Mouse (Mus musculus) forebrain, postnatal 0 days (tissue): Measurements from ENCODE around the gene Dnm1. TPM values are rescaled to one million over a fixed set of nuclear protein-coding genes. Genes with fewer than 3 reads are reported as not detected.
A peak's percentile ranks its signal among the peaks of the same experiment; 100 is the strongest.

Experiments
- ATAC-seq: fragments of 200-750 bp; cut with Nextera tagmentation; 2 replicates; pipeline ENCODE4 v1.8.0; 2017; ENCODE audit warnings: mild to moderate bottlenecking, moderate library complexity
- DNase-seq: peaks from one replicate; pipeline ENCODE4 v3.0.0-alpha.2; 2015
- H3K27ac ChIP-seq: fragments of 300-500 bp; sonication (generic); 2 replicates; pipeline ENCODE4 v1.5.1; 2014; ENCODE audit warnings: low read depth, mild to moderate bottlenecking, antibody characterized with exemption, low read length, moderate library complexity, mixed read lengths
- H3K27me3 ChIP-seq: fragments of 300-500 bp; sonication (generic); 2 replicates; pipeline ENCODE4 v1.6.1; 2014; ENCODE audit warnings: mild to moderate bottlenecking, low read length, mixed read lengths; ENCODE audit not compliant: insufficient read depth
- H3K36me3 ChIP-seq: fragments of 300-500 bp; sonication (generic); 2 replicates; pipeline ENCODE4 v1.6.1; 2014; ENCODE audit warnings: mild to moderate bottlenecking, moderate library complexity; ENCODE audit not compliant: insufficient read depth
- H3K4me1 ChIP-seq: fragments of 300-500 bp; sonication (generic); 2 replicates; pipeline ENCODE4 v1.6.1; 2014; ENCODE audit warnings: antibody characterized with exemption; ENCODE audit not compliant: insufficient read depth
- H3K4me2 ChIP-seq: fragments of 300-500 bp; sonication (generic); 2 replicates; pipeline ENCODE4 v1.6.1; 2014; ENCODE audit warnings: low read depth, mild to moderate bottlenecking, moderate library complexity
- H3K4me3 ChIP-seq: fragments of 300-500 bp; sonication (generic); 2 replicates; pipeline ENCODE4 v1.5.1; 2014; ENCODE audit warnings: low read depth, low read length, mixed read lengths
- H3K9ac ChIP-seq: fragments of 300-500 bp; sonication (generic); 2 replicates; pipeline ENCODE4 v1.6.1; 2014; ENCODE audit warnings: mild to moderate bottlenecking
- H3K9me3 ChIP-seq: fragments of 300-500 bp; sonication (generic); 2 replicates; pipeline ENCODE4 v1.6.1; 2016; ENCODE audit warnings: low read length
- CTCF ChIP-seq: sonication (generic); IDR thresholded peaks from 2 replicates; pipeline ENCODE4 v1.5.1; 2016; ENCODE audit warnings: antibody characterized with exemption, control low read depth, low read depth
- WGBS: fragments of 180-500 bp; shearing (Covaris S2); extraction: QIAGEN DNeasy Blood & Tissue Kit; methylation state at CpG from one replicate; pipeline ENCODE4 v1.1.7; 2014; 5-methylcytosine and 5-hydroxymethylcytosine counted together
- microRNA-seq, 2 experiments: library from miRNA; unstranded; fragments of <30 nt; microRNA quantifications; one replicate each; pipeline ENCODE4; 2016
- polyA plus RNA-seq: library from polyadenylated mRNA; unstranded; fragments of >200 nt; fragmentation: Nextera tagmentation; extraction: Ambion mirVana; gene quantifications from 2 replicates; pipeline ENCODE4 v1.2.1, GENCODE M21; 2015
- total RNA-seq: library from RNA; depleted of rRNA; stranded (reverse); fragments of >200 nt; gene quantifications from 2 replicates; pipeline ENCODE4 v1.2.3, GENCODE M21; 2014; rRNA removed

The Dnm1 gene
- total and polyA plus RNA-seq, 2 experiments from 2014 or later = 71.6 to 106 TPM

GRCm38 (mm10) chr2:32275823-32276222, 77.3 kb downstream of the Dnm1 start:
- H3K4me2 ChIP-seq = no peak overlapping the region
- TF ChIP-seq CTCF = no peak
- peaks cover 34% of the 10 kb centered on the region for H3K36me3 ChIP-seq
- H3K9me3 ChIP-seq = no peaks in the 10 kb centered on the region
- H3K27ac ChIP-seq = no peak overlapping the region
- no peaks in the 10 kb centered on the region for H3K27me3 ChIP-seq
- DNase-seq (no peak), ATAC-seq (no peak)
- H3K4me1 ChIP-seq = no peaks in the 10 kb centered on the region
- H3K9ac ChIP-seq = no peak overlapping the region
- H3K4me3 ChIP-seq = no peak overlapping the region
- WGBS = 78% methylated on average over 3 of the region's 3 CpGs

GRCm38 (mm10) chr2:32260635-32261034, 92.5 kb downstream of the Dnm1 start:
- Histone ChIP-seq H3K36me3 (peaks cover 20% of the 10 kb centered on the region), H3K4me1 (no peaks in the 10 kb centered on the region), H3K9me3 (no peaks in the 10 kb centered on the region), H3K4me3 (no peak overlapping the region), H3K9ac (no peak overlapping the region), H3K27me3 (no peaks in the 10 kb centered on the region), H3K27ac (no peak overlapping the region), H3K4me2 (peak overlapping the region; percentile 71)
- peak; percentile 61 for TF ChIP-seq CTCF
- DNase-seq (peak; percentile 36), ATAC-seq (no peak)
- 25% methylated on average over 4 of the region's 4 CpGs for WGBS

GRCm38 (mm10) chr2:32259657-32260417, 93.3 kb downstream of the Dnm1 start, which contains the start of gene Uck1:
Gene Uck1 (minus strand): TSS chr2:32260159.
- Histone ChIP-seq H3K27me3 (no peaks in the 10 kb centered on the region), H3K9ac (peak within 1 kb of the TSS; percentile 81), H3K27ac (peak within 1 kb of the TSS; percentile 69), H3K36me3 (peaks cover 20% of the 10 kb centered on the region), H3K9me3 (no peaks in the 10 kb centered on the region), H3K4me2 (peak within 1 kb of the TSS; percentile 71), H3K4me1 (no peaks in the 10 kb centered on the region), H3K4me3 (peak within 1 kb of the TSS; percentile 86)
- WGBS = 2% methylated on average over 59 of the region's 59 CpGs
- DNase-seq (peak; percentile 91), ATAC-seq (peak; percentile 97)
- TF ChIP-seq CTCF = no peak

GRCm38 (mm10) chr2:32258887-32259533, 94.1 kb downstream of the Dnm1 start:
- no peak overlapping the region for H3K27ac ChIP-seq
- no peak for TF ChIP-seq CTCF
- WGBS = 60% methylated on average over 6 of the region's 6 CpGs
- H3K36me3 ChIP-seq = peaks cover 28% of the 10 kb centered on the region
- H3K9ac ChIP-seq = peak overlapping the region; percentile 81
- ATAC-seq (no peak), DNase-seq (no peak)
- H3K4me3 ChIP-seq = peak overlapping the region; percentile 86
- peak overlapping the region; percentile 71 for H3K4me2 ChIP-seq
- no peaks in the 10 kb centered on the region for H3K4me1 ChIP-seq
- H3K27me3 ChIP-seq = no peaks in the 10 kb centered on the region
- no peaks in the 10 kb centered on the region for H3K9me3 ChIP-seq

Small RNAs within 50 kb of the gene (microRNA-seq; reads per million reads assigned to microRNA genes)
- gene Gm23363 = 0 reads per million in 2 experiments
- gene Mir199b = 26.7 to 52.7 reads per million in 2 experiments

Other genes with a start within 250 kb of the Dnm1 start
- gene Prrc2b, start 202.3 kb downstream of the Dnm1 start, total RNA-seq = 92.1 and 131 TPM in 2 replicates
- 40.7 and 60.4 TPM in 2 replicates for gene Prrc2b, start 202.3 kb downstream of the Dnm1 start, polyA plus RNA-seq
- 34.5 and 38.5 TPM in 2 replicates for gene Pomt1, start 116.7 kb downstream of the Dnm1 start, total RNA-seq
- gene Pomt1, start 116.7 kb downstream of the Dnm1 start, polyA plus RNA-seq = 16.2 and 19.8 TPM in 2 replicates
- gene Uck1, start 93.2 kb downstream of the Dnm1 start, total RNA-seq = 121 and 134 TPM in 2 replicates
- gene Uck1, start 93.2 kb downstream of the Dnm1 start, polyA plus RNA-seq = 92.7 and 105 TPM in 2 replicates
- gene Golga2, start 66.0 kb downstream of the Dnm1 start, total RNA-seq = 62.2 and 64.4 TPM in 2 replicates
- gene Golga2, start 66.0 kb downstream of the Dnm1 start, polyA plus RNA-seq = 16.3 and 22.1 TPM in 2 replicates
- 290 and 323 TPM in 2 replicates for gene Swi5, start 65.3 kb downstream of the Dnm1 start, total RNA-seq
- gene Swi5, start 65.3 kb downstream of the Dnm1 start, polyA plus RNA-seq = 407 and 445 TPM in 2 replicates
- 62.6 and 78.2 TPM in 2 replicates for gene Ciz1, start 1.0 kb downstream of the Dnm1 start, total RNA-seq
- 51.5 and 52.9 TPM in 2 replicates for gene Ciz1, start 1.0 kb downstream of the Dnm1 start, polyA plus RNA-seq
- 197 and 210 TPM in 2 replicates for gene 1110008P14Rik, start 28.6 kb upstream of the Dnm1 start, total RNA-seq
- gene 1110008P14Rik, start 28.6 kb upstream of the Dnm1 start, polyA plus RNA-seq = 160 and 186 TPM in 2 replicates
- gene Lcn2, start 34.9 kb upstream of the Dnm1 start, total RNA-seq = 0.54 and 1.2 TPM in 2 replicates
- 0.63 and 1.0 TPM in 2 replicates for gene Lcn2, start 34.9 kb upstream of the Dnm1 start, polyA plus RNA-seq
- gene Ptges2, start 42.6 kb upstream of the Dnm1 start, total RNA-seq = 32.1 and 37.5 TPM in 2 replicates
- gene Ptges2, start 42.6 kb upstream of the Dnm1 start, polyA plus RNA-seq = 54.9 and 58.6 TPM in 2 replicates
- gene Naif1, start 97.1 kb upstream of the Dnm1 start, total RNA-seq = 3.8 and 4.5 TPM in 2 replicates
- gene Naif1, start 97.1 kb upstream of the Dnm1 start, polyA plus RNA-seq = 2.4 and 3.9 TPM in 2 replicates
- gene Slc25a25, start 98.1 kb upstream of the Dnm1 start, total RNA-seq = 55.4 and 62.5 TPM in 2 replicates
- gene Slc25a25, start 98.1 kb upstream of the Dnm1 start, polyA plus RNA-seq = 38.3 and 40.9 TPM in 2 replicates
- 17.6 and 19.7 TPM in 2 replicates for gene Fam102a, start 182.0 kb upstream of the Dnm1 start, total RNA-seq
- 7.2 and 7.5 TPM in 2 replicates for gene Fam102a, start 182.0 kb upstream of the Dnm1 start, polyA plus RNA-seq
- 59.2 and 60.5 TPM in 2 replicates for gene Dpm2, start 217.5 kb upstream of the Dnm1 start, total RNA-seq
- gene Dpm2, start 217.5 kb upstream of the Dnm1 start, polyA plus RNA-seq = 142 and 152 TPM in 2 replicates
- gene Pip5kl1, start 221.5 kb upstream of the Dnm1 start, total RNA-seq = 6.4 and 11.8 TPM in 2 replicates
- 5.6 and 8.2 TPM in 2 replicates for gene Pip5kl1, start 221.5 kb upstream of the Dnm1 start, polyA plus RNA-seq
- 0.38 and 1.0 TPM in 2 replicates for gene 9430097D07Rik, start 222.3 kb upstream of the Dnm1 start, total RNA-seq
- 0.26 and 0.45 TPM in 2 replicates for gene 9430097D07Rik, start 222.3 kb upstream of the Dnm1 start, polyA plus RNA-seq
- gene St6galnac4, start 233.8 kb upstream of the Dnm1 start, total RNA-seq = 32.4 and 35.5 TPM in 2 replicates
- gene St6galnac4, start 233.8 kb upstream of the Dnm1 start, polyA plus RNA-seq = 31.3 and 33.2 TPM in 2 replicates
- 65.3 and 72.9 TPM in 2 replicates for gene St6galnac6, start 246.4 kb upstream of the Dnm1 start, total RNA-seq
- gene St6galnac6, start 246.4 kb upstream of the Dnm1 start, polyA plus RNA-seq = 34.8 and 42.3 TPM in 2 replicates